Mouse (Mus musculus): ENCODE data around the gene Iqgap2. TPM values are rescaled to one million over a fixed set of nuclear protein-coding genes. Genes with fewer than 3 reads are reported as not detected.
A peak's percentile ranks its signal among the peaks of the same experiment; 100 is the strongest.

Iqgap2 gene
- total RNA-seq, 2 experiments from 2014 or later = 2.2 to 4.3 TPM

DNA sequence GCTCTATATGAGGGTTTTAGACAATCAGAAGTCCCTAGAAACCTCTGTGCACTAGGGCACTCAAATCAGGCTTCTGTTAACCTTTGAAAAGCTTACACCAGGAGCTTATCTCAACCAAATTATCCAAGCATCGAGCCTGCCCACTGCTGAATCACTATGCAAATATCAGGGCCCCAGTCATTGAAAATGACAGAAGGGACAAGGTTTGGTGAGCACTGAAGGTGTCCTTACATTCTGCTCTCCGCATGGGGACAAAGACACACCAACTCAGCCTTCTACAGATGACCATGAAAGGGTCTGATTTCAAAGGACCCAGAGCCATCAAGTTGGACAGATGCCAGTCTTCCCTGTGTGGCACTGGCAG, 108.8 kb downstream of the Iqgap2 start:
- intact Hi-C loops (cut with DNase I) = no loop called here
- DNase-seq = no peak

DNA sequence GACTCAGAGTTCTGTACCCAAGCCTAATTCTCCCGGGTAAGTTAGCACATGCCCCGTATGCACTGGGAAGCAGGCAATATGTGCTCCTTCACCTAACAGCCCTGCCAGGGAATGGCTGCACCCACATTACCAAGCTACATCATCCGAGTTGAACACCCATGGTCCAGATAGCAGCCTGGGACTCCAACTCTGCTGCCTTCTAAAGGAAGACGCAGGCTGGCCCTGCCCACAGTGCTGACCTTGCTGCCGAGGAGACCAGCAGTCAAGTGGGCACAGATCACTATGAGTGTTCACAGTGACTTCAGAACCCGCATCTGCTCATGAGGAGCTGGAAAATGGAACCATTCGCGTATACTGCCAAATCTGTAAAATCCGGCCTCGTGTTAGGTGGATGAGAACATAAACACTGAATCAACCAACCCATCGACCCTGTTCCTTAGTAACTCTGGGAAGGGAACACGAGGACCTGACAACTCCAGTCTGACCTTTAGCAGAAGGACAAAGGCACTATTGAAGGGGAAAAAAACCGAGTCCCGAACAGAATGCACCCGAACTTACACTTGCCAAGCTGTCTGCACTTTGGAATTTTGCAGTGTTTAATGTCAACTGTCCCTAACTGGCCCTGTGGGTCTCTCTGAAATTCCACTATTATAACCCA, 109.3 kb downstream of the Iqgap2 start:
- no peak for DNase-seq
- intact Hi-C loops (cut with DNase I) = no loop called here

DNA sequence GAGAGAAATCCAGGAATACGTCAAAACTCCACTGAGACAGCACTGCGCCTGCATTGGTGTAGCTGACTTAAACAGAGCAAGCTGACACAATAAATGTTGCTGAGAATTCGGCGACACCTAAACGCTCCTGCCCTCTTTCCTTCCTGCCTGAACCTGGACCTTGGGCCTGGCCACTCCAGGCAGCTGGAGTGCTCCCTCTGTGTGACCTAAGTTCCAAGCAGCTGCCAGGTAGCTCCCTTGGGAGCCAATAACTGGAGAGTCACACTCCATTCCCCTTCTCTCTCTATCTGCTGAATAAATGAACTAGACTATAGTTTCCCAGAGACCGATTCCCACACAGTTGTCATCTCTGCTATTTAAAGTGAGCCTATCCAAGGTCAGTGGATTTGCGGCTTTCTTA, 111.7 kb downstream of the Iqgap2 start:
- DNase-seq = no peak
- intact Hi-C loops (cut with DNase I) = no loop called here

DNA sequence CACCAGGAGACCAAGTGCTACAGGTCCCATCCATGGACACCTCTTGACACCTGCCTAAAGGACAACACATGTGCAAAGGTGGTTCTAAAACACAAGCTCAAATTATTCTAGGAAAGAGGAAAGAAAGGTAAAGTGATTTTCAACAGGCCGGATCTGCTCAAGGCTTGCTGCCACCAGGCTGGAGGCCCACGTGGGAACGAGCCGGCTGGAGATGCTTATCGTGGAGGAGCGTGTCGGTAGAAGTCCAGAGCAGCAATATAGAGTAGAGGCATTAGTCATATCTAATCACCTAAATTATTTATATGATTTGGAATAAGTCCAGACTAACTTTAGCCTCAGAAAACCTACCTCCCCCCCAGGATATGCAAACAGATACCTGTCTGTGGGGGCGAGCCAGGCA, 112.5 kb downstream of the Iqgap2 start:
- intact Hi-C loops (cut with DNase I) = loop anchor here (5.0 to 10.0 kb wide), 2 partner anchors 113 to 176 kb away; partner anchors contain the start of gene Iqgap2
- DNase-seq = no peak

DNA sequence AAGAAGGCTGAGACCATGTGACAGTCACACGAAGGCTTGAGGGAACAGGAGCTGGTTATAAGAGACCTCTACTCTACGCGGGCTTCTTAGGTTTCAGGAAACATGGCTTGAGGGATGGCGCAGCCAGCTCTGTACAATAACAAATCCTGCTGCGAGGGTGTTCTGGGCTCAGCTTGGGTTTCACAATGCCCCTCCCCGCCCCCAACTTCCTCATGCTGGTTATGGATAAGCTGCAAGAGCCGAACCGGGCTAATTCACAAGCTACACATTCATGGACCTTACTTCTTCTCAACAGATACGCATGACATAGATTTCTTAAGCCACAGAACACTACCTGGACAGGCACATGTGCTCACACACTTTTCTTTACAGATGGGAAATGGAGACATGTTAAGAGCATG, 113.0 kb downstream of the Iqgap2 start:
- peak; percentile 15 to 29 for DNase-seq
- intact Hi-C loops (cut with DNase I) = loop anchor here (5.0 to 10.0 kb wide), 2 partner anchors 114 to 176 kb away; partner anchors contain the start of gene Iqgap2

DNA sequence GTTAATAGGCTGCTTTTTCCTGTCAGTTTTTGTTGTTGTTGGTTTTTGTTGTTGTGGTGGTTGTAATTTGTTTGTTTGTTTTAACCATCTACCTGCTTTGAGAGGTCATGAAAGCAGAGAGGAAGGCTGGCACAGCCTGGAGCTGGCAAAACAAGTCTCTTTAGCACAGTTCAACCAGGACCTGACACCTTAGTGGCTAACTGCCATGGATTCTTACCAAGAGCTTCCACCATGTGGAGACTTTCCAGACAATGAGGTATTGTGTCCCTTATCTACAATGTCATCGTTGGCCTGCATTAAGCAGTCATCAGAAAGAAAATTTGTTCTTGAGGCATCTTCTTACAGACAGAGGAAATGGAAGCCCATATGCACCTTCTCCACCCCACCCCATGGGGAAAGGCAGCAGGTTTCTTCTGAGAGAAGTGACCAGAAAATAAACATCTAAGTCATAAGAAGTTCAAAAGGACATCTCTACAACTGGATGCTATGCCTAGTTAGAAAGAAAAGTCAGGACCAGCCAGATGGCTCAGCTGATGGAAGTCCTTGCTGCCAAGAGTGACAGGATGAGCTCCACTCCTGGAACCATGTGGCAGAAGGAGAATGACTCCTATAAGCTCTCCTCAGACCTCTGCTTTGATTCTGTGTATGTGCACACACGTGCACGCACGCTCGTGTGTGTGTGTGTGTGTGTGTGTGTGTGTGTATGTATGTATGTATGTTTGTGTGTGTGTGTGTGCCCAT, 113.9 kb downstream of the Iqgap2 start:
- intact Hi-C loops (cut with DNase I) = loop anchor here (5.0 to 10.0 kb wide), 2 partner anchors 114 to 177 kb away; partner anchors contain the start of gene Iqgap2
- no peak for DNase-seq

DNA sequence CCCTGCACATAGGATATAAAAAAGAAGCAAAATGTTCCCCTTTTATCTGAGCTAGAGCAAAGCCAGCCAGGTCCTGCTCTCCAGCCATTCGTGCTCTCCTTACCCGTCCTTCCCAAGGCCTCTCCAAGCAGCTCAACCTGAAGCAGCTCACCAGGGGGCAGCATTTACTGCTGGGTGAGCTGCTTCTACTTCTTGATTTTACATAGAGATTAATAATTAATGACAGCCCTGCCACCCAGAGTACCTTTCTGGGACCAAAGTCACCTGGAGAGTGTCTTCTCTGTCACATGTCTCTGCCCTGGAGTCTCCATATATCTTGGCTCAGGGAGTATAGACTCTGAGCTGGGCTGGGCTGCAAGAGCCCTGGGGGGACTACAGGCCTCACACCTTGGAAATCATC, 114.5 kb downstream of the Iqgap2 start:
- peak; percentile 15 to 32 for DNase-seq
- intact Hi-C loops (cut with DNase I) = loop anchor here (5.0 to 10.0 kb wide), 2 partner anchors 115 to 178 kb away; partner anchors contain the start of gene Iqgap2

DNA sequence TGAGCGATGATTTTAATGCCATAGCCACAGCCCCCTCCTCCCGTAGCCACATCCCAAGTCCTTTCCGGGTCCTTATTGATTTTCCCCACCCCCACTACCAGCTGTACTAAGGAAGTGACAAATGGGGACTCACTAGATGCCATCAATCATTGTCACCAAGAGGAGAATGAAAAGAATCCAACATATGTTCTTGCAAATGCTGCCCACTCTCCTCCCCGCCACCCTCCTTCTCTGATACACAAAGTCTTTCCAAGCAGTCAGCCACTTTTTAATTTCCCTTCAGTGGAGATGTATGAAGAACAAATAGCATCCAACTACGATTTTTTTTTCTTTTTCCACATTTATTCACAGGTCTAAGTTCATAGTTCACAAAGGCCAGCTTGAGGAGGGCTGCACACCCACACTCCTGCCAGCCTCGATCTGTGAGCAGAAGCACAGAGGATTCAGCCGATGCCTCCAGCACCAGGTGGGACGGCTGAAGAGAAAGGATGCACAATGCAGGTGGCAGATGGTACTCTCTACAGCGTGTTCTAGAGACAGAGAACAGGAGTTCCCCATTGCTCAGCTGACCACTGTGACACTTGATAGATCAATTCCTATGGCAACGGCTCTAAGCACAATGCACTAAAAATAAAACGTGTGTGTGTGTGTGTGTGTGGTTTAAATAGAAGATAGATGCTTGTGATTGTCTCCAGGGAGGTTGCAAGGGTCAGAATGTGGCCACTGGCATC, 116.6 kb downstream of the Iqgap2 start:
- intact Hi-C loops (cut with DNase I) = loop anchor here (5.0 to 10.0 kb wide), 2 partner anchors 117 to 180 kb away; partner anchors contain the start of gene Iqgap2
- no peak for DNase-seq

DNA sequence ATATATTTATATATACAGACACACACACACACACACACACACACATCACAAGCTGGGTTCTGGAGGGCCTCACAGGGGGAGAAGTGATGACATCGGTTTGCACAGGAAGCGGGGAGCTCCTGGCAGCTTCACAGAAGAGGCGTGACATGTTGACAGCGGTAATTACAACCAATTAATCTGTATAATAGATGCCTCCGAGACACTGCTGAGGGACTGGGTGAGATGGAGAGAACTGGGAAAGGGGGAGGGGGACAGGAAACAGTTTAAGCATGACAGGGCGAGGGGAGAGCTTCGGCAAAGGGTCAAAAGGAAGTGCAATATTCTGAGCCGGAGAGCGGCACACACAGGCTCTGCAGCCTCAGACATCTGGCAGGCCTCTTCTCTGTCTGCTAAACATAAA, 126.7 kb downstream of the Iqgap2 start:
- DNase-seq = peak; percentile 5 to 26
- intact Hi-C loops (cut with DNase I) = no loop called here

DNA sequence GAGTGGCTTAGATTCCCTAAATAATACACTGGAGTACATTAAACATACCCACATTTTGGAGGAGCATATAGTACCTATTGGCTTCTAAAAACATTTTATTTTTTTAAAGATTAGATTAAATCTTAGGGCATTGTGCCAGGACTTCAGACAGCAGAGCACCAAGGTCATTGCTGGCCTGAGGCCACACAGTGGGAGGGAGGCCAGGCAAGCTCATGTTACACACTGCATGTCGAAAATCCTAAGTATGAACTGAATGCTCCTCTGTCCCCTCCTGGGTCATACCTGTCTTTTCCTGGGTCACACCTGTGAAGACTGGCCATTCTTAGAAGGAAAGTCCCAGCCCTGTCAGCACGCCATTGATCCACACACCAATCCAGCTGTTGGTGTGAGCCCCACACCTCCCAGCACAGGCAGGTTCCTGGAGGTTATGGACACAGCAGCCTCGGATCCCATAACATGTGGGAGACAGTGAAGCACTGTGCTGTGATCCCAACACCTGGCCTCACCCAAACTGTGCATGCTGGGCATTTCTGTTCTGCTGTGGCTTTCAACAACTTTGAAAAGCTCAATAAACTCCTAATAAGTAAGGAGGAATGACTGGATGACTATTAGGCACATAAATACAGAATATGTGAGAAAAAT, 127.7 kb downstream of the Iqgap2 start:
- intact Hi-C loops (cut with DNase I) = no loop called here
- DNase-seq = no peak

DNA sequence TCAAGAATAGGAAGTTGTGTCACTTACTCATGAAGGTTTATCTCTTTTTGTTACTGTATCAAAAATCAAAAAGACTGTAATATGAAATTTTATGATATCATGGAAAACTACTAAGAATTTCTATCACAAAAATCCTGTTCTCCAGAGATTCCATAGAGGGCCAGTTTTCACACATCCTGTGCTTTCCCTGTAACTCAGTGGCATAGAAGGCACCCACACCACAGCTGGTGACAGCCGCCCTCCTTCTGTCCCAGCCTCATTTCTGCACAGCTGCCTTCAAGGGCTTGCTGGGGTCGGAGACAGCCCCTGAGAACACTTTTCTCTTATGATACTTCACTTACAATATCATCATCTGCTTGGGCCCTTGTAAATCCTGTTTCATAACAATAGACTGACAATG, 131.9 kb downstream of the Iqgap2 start:
- DNase-seq = no peak
- intact Hi-C loops (cut with DNase I) = no loop called here

DNA sequence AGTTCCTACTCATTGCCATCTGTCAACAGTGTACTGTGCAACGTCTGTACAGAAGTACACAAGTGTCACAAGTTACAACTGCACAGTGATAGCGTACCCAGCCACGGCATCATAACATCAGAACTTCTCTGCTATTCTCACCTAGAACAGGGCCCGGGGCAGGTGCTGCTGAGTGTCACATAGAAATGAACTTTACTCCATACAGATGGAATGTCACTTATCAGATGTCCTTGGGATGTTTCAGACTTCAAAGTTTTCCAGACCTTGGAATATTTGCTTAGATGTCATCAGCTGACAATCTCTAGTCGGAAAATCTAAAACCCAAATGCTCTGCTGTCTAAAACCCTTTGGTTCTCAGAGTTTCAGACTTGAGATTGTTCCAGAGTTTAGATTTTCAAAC, 137.4 kb downstream of the Iqgap2 start:
- intact Hi-C loops (cut with DNase I) = no loop called here
- DNase-seq = no peak

DNA sequence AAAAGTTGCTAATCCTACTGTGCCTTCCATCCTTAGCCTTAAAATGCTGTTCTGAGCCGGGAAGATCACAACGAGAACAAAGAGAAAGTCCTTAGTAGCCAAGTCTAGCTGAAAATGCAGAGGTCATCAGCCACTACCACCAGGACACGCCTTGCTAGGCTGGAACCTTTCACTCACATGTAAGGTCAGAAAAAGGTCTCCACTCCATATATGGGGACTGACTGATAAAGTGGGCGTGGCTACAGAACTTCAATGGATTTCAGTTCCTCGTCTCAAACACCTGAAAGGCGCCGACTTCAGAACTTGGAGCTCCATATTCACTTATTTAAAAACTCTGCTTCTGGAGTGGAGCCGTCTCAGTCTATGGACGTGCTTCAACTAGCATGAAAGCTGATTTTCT, 139.3 kb downstream of the Iqgap2 start:
- intact Hi-C loops (cut with DNase I) = no loop called here
- DNase-seq = no peak

DNA sequence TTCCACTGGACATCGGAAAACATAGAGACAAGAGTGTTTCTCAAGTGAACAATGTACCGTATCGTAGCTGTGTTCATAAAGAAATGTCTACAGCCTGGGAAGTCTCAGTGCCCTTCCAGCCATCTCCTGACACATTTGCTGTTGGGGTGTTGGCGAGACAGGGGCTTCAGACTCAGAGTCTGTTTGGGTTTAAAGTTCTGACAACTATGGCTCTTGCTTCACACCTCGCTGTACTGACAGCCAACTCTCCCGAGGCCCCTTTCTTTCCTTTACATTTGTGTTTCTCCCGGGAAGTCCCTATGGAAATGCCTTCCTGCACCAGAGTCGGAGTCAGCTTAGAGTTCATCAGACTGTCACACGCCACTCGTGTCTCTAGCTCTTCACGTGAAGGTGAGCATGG, 144.2 kb downstream of the Iqgap2 start:
- DNase-seq = no peak
- intact Hi-C loops (cut with DNase I) = no loop called here

DNA sequence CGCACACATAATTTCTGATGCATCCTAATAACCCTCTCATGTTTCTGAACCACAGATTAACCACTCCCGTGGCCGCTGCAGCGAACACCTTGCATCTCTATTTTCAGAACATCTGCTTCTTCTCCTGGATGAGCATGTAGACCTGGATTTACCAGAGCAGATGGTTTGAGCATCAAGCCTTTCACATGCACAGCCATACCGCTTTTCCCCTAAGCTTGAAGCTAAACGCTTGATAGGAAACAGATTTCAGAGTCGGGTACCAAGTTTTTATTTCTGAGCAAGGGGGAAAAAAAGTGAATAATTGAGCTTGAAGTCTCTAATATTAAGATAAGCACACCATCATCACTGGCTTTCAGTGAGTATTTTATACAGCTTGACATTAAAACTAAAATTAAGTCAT, 144.6 kb downstream of the Iqgap2 start:
- DNase-seq = no peak
- intact Hi-C loops (cut with DNase I) = no loop called here

DNA sequence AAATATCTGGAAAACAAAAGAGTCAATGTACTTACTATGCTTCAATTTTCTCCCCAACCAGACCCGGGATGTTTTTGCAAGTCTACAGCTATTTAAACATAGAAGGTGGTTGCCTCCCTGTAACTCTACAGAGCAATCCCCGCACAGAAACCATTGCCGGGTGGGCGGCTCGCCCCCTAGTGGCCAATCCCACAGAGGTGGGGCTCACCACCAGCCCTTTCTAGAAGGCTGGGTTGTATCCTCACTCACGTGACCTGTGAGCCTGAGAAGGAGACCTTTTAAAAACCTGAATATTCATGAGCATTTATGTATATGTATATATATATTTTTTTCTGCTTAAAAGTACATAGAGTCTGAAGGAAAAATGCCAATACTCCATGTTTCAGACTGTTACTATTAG, 145.2 kb downstream of the Iqgap2 start:
- peak; percentile 38 to 60 for DNase-seq
- intact Hi-C loops (cut with DNase I) = no loop called here

DNA sequence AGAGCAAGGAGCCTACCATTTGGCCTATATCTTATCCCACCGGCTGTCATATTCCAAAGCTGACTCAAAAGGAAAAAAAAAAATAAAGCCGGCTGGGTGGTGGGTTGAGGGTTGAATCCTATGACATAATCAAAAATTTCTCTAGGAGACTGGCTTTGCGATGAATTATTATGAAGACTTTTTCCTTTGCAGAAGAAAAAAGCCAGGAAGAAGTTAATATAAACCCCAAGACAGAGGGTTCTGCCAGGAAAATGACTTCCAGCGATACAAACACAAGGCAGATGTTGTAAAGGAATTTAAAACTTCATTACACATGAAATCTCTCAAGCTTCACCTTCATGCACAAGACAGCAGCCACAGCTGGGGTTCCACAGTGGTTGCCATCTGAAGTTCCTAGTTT, 146.3 kb downstream of the Iqgap2 start:
- DNase-seq = no peak
- intact Hi-C loops (cut with DNase I) = no loop called here

DNA sequence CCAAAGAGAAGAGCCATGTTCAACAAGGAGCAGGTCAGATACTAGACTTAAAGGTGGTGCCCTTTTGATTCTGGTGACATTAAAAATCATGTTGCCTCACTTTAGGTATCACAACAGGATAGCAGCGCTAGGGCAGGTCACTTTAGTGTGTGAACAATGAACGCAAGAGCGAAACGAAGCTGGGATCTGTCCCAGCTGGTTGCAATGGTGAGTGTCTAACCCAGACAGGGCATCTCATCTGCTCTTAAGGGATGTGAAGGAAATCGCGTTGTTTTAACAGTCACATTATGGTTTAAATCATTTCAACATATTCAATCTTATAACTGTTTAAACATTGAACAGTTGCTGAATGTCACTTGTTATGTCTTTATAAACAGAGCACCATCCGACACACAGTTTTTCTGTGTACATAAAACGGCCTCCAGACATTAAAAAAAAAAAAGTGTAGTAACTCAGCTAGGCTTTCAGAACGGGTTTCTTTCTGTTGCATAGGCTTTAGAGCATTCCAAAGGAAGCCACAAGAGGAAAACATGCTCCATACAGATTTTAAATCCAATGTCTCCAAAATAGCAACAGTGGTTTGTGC, 148.7 kb downstream of the Iqgap2 start:
- intact Hi-C loops (cut with DNase I) = loop anchor here (5.0 kb wide), 1 partner anchor 149 kb away; the partner anchor contains the start of gene Iqgap2
- no peak for DNase-seq

DNA sequence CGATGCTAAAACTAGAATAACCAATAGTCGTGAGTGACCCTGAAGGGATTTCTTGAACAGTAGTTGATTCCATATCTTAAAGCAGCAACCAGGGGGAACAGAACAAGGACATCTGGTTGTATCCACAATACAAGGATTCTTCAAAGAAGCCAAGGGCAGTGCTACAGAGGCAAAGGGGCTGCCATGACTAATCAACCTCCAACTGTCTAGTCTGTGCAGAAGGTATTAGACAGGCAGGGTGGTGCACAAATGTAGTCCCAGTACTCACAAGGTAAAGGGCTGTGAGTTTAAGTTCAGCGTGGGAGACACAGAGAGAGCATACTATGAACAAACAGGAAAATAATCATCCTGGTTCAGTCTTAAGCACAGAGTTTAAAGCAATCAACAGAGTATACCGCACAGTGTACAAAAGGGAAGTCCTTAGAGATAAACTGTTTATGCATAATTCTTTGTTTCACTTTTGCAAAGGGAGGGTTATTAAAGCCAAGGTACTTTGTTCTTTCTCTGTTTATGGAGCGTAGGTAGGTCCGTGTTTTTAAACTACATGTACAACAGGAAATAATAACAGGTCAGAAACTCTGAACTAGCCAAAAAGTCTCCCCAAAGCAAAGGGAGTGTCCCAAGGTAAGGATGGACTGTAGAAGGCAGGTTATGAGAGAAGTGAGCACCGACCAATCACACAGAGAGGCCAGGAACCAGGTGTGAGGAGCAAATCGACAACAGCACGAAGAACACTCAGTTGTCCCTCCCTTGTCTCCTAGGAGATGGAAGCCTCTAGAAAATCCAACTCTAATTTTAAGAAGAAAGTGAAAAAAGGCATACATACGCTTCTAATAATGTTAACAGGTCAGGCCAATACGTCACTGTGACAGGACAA, 149.7 kb downstream of the Iqgap2 start:
- DNase-seq = no peak
- intact Hi-C loops (cut with DNase I) = loop anchor here (5.0 kb wide), 1 partner anchor 150 kb away; the partner anchor contains the start of gene Iqgap2
